Mouse (Mus musculus): ENCODE measurements around the gene Mif4gd. TPM values are rescaled to one million over a fixed set of nuclear protein-coding genes. Genes with fewer than 3 reads are reported as not detected.

The Mif4gd gene
- polyA plus RNA-seq, 1 experiment from 2014 or later = 39.9 TPM

DNA sequence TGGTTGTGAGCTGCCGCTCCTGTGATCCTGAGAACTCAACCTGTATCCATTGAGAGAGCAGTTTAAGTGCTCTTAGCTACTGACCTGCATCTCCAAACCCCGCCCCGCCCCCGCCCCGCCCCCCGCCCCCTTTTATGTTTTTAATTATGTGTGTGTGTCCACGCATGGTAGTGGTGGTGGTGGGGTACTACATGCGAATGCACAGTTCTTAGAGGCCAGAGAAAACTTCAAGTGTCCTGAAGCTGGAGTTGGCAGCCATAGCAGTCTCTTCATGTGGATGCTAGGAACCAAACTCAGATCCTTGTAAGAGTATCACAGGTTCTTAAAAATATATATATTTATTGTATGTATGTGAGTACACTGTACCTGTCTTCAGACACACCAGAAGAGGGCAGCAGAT lies 22.7 kb upstream of the Mif4gd start:
- Histone ChIP-seq H3K27me3 (ENCODE audit: insufficient read depth, low read length) (no peaks in the 10 kb centered on the region), H3K4me2 (ENCODE audit: low read depth, low read length) (no peak overlapping the region), H3K4me1 (ENCODE audit: insufficient read depth) (peaks cover 10% of the 10 kb centered on the region), H3K36me3 (replicated peaks; ENCODE audit: insufficient read depth, low read length) (no peaks in the 10 kb centered on the region), H3K9me3 (ENCODE audit: low read length) (no peaks in the 10 kb centered on the region), H3K27ac (ENCODE audit: low read depth) (no peak overlapping the region), H3K4me3 (ENCODE audit: low read depth, low read length) (no peak overlapping the region), H3K9ac (replicated peaks) (no peak overlapping the region)
- WGBS (ENCODE audit: insufficient replicate concordance) = 72% methylated on average over 8 of the region's 8 CpGs
- DNase-seq = no peak
- TF ChIP-seq CTCF (IDR thresholded peaks at IDR 0.05; ENCODE audit: low read depth) (no peak), EP300 (IDR thresholded peaks at IDR 0.05; ENCODE audit: low read depth) (no peak)
- ATAC-seq = no peak

DNA sequence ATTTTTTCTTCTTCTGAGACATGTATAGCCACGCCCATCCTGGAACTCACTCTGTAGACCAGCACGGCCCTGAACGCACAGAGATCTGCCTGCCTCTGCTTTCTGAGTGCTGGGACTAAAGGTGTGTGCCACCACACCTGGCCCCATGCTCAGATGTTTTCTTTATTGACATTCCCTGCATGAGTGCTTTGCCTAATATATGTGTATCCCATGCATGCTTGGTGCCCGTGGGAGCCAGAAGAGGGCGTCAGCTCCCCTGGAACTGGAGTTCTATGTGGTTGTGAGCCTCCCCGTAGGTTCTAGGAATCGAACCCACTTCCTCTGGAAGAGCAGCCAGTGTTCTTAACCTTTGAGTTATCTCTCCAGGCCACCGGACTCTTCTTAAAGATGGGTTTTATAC lies 22.3 kb upstream of the Mif4gd start:
- Histone ChIP-seq H3K9ac (replicated peaks) (no peak overlapping the region), H3K9me3 (ENCODE audit: low read length) (no peaks in the 10 kb centered on the region), H3K4me3 (ENCODE audit: low read depth, low read length) (no peak overlapping the region), H3K27me3 (ENCODE audit: insufficient read depth, low read length) (no peaks in the 10 kb centered on the region), H3K27ac (ENCODE audit: low read depth) (no peak overlapping the region), H3K36me3 (replicated peaks; ENCODE audit: insufficient read depth, low read length) (no peaks in the 10 kb centered on the region), H3K4me2 (ENCODE audit: low read depth, low read length) (no peak overlapping the region), H3K4me1 (ENCODE audit: insufficient read depth) (peaks cover 10% of the 10 kb centered on the region)
- no peak for TF ChIP-seq EP300 (IDR thresholded peaks at IDR 0.05; ENCODE audit: low read depth)
- no peak for TF ChIP-seq CTCF (IDR thresholded peaks at IDR 0.05; ENCODE audit: low read depth)
- DNase-seq (no peak), ATAC-seq (no peak)
- WGBS (ENCODE audit: insufficient replicate concordance) = 79% methylated on average over 8 of the region's 8 CpGs

DNA sequence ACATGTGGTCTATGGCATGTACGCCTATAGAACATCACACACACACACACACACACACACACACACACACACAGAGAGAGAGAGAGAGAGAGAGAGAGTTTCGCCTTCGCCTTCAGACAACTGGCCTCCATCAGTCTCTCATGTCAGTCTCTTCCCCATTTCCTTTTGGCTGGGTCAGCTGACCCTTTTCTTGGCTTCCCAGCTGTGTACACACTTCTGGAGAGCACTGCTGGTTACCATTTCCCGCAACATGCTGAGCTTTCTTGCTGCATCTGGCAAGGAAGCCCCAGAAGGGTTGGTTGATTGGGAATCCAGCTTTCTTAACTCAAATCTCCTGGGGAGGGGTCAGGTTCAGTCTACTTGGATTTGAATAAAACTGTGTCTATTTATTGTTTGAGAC lies 21.3 kb upstream of the Mif4gd start:
- WGBS (ENCODE audit: insufficient replicate concordance) = 57% methylated on average over 4 of the region's 4 CpGs
- H3K4me3 ChIP-seq (ENCODE audit: low read depth, low read length) = no peak overlapping the region
- H3K4me1 ChIP-seq (ENCODE audit: insufficient read depth) = peaks cover 5% of the 10 kb centered on the region
- TF ChIP-seq EP300 (IDR thresholded peaks at IDR 0.05; ENCODE audit: low read depth) = no peak
- TF ChIP-seq CTCF (IDR thresholded peaks at IDR 0.05; ENCODE audit: low read depth) = no peak
- DNase-seq (no peak), ATAC-seq (no peak)
- no peak overlapping the region for H3K4me2 ChIP-seq (ENCODE audit: low read depth, low read length)
- no peak overlapping the region for H3K27ac ChIP-seq (ENCODE audit: low read depth)
- no peak overlapping the region for H3K9ac ChIP-seq (replicated peaks)
- H3K9me3 ChIP-seq (ENCODE audit: low read length) = no peaks in the 10 kb centered on the region
- H3K27me3 ChIP-seq (ENCODE audit: insufficient read depth, low read length) = no peaks in the 10 kb centered on the region
- H3K36me3 ChIP-seq (replicated peaks; ENCODE audit: insufficient read depth, low read length) = no peaks in the 10 kb centered on the region

DNA sequence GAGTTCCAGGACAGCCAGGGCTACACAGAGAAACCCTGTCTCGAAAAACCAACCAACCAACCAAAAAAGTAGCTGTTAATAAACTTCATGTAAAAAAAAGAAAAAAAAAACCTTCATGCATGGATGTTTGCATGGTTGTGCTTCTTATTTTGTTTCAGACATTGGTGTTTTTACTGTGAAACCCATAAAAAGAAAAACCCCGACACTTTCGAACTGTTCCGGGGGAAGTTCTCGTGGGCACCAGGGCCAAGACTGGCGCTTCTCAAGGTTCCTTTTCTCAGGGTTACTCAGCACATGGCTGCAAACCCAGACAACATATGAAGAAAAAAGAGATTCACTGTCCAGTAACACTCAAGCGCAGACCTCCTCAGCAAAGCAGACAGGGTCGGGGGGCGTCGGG lies 20.1 kb upstream of the Mif4gd start:
- Histone ChIP-seq H3K27ac (ENCODE audit: low read depth) (peak overlapping the region; percentile 13; the same call in 1 of the 2 replicates), H3K36me3 (replicated peaks; ENCODE audit: insufficient read depth, low read length) (no peaks in the 10 kb centered on the region), H3K4me1 (ENCODE audit: insufficient read depth) (peaks cover 2% of the 10 kb centered on the region; the same call in 1 of the 2 replicates), H3K4me2 (ENCODE audit: low read depth, low read length) (no peak overlapping the region), H3K4me3 (ENCODE audit: low read depth, low read length) (no peak overlapping the region), H3K9ac (replicated peaks) (no peak overlapping the region), H3K9me3 (ENCODE audit: low read length) (no peaks in the 10 kb centered on the region), H3K27me3 (ENCODE audit: insufficient read depth, low read length) (no peaks in the 10 kb centered on the region)
- 56% methylated on average over 10 of the region's 10 CpGs for WGBS (ENCODE audit: insufficient replicate concordance)
- ATAC-seq (no peak), DNase-seq (no peak)
- TF ChIP-seq EP300 (IDR thresholded peaks at IDR 0.05; ENCODE audit: low read depth) (no peak), CTCF (IDR thresholded peaks at IDR 0.05; ENCODE audit: low read depth) (no peak)

DNA sequence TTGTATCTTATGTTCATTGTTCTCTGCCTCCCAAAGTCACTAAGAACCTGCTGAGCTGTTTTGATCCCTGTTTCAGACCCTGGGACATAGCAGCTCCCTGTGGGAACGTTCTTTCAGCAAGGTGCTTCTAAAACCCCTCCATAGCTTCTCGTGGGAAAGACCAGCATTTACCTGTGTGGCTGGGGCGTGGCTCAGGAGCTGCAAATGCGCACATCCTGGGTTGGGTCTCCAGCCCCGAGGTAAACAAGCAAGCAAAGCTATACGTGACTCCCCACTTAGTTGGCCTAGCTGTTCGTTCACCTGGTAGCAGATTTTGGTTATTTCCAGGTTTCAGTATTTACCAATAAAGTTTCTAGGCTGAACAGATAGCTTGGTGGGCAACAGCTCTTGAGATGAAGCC lies 19.5 kb upstream of the Mif4gd start:
- no peak for DNase-seq
- Histone ChIP-seq H3K4me1 (ENCODE audit: insufficient read depth) (peaks cover 7% of the 10 kb centered on the region), H3K27me3 (ENCODE audit: insufficient read depth, low read length) (no peaks in the 10 kb centered on the region), H3K36me3 (replicated peaks; ENCODE audit: insufficient read depth, low read length) (no peaks in the 10 kb centered on the region), H3K9ac (replicated peaks) (no peak overlapping the region), H3K9me3 (ENCODE audit: low read length) (no peaks in the 10 kb centered on the region), H3K4me3 (ENCODE audit: low read depth, low read length) (no peak overlapping the region), H3K4me2 (ENCODE audit: low read depth, low read length) (no peak overlapping the region), H3K27ac (ENCODE audit: low read depth) (no peak overlapping the region)
- TF ChIP-seq EP300 (IDR thresholded peaks at IDR 0.05; ENCODE audit: low read depth) (no peak), CTCF (IDR thresholded peaks at IDR 0.05; ENCODE audit: low read depth) (no peak)
- WGBS (ENCODE audit: insufficient replicate concordance) = 78% methylated on average over 7 of the region's 7 CpGs
- no peak for ATAC-seq

DNA sequence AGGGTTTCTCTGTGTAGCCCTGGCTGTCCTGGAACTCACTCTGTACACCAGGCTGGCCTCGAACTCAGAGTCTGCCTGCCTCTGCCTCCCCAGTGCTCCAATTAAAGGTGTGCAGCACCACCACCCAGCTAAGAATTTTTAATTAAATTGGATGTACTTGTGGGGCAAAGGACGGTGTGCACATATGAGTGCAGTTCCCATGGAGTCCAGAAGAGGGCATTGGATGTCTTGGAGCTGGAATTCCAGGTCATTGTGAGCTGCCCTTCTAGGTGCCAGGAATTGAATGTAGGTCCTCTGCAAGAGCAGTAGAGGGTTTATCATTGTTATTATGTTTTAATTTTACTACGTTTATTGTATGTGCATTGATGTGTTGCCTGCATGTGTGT lies 18.7 kb upstream of the Mif4gd start:
- no peaks in the 10 kb centered on the region for H3K36me3 ChIP-seq (replicated peaks; ENCODE audit: insufficient read depth, low read length)
- peak; percentile 81 for TF ChIP-seq CTCF (IDR thresholded peaks at IDR 0.05; ENCODE audit: low read depth)
- TF ChIP-seq EP300 (IDR thresholded peaks at IDR 0.05; ENCODE audit: low read depth) = no peak
- 20% methylated on average over 3 of the region's 3 CpGs for WGBS (ENCODE audit: insufficient replicate concordance)
- H3K27me3 ChIP-seq (ENCODE audit: insufficient read depth, low read length) = no peaks in the 10 kb centered on the region
- H3K9ac ChIP-seq (replicated peaks) = 0 out of 2 replicates have a peak overlapping the region, but pooled peaks have one; percentile 11
- DNase-seq = peak; percentile 54
- ATAC-seq = no peak
- no peaks in the 10 kb centered on the region for H3K9me3 ChIP-seq (ENCODE audit: low read length)
- H3K27ac ChIP-seq (ENCODE audit: low read depth) = peak overlapping the region; percentile 70
- H3K4me3 ChIP-seq (ENCODE audit: low read depth, low read length) = 0 out of 2 replicates have a peak overlapping the region, but pooled peaks have one; percentile 17
- peaks cover 13% of the 10 kb centered on the region for H3K4me1 ChIP-seq (ENCODE audit: insufficient read depth)
- peak overlapping the region; percentile 55 for H3K4me2 ChIP-seq (ENCODE audit: low read depth, low read length)
